Mouse (Mus musculus): ENCODE data around the gene Bdh1. TPM values are rescaled to one million over a fixed set of nuclear protein-coding genes. Genes with fewer than 3 reads are reported as not detected.

Bdh1 gene
- polyA plus RNA-seq, 1 experiment from 2014 or later: 10.8 TPM

DNA sequence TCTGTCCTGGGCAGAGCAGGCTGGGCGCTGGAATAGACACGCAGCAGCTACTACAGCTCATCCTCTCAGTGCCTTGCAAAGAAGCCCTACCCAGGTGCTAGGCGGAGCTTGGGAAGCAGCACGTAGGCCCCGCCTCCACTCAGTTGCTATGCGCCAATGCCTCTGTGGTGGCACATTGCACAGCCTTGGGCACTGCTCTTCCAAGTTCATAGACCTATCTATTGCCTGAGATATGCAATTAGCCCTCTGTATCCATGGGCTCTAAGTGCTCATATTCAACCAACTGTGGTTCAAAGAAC, 85.3 kb downstream of the Bdh1 start:
- no peak for ATAC-seq (ENCODE audit: extremely low read depth, insufficient number of reproducible peaks, low FRiP score, low TSS enrichment)
- no peaks in the 10 kb centered on the region for H3K36me3 ChIP-seq
- no peaks in the 10 kb centered on the region for H3K9me3 ChIP-seq
- 0 out of 2 replicates have a peak overlapping the region, but pooled peaks have one; percentile 9 for H3K4me3 ChIP-seq
- H3K27ac ChIP-seq (replicated peaks): no peak overlapping the region
- peaks cover 42% of the 10 kb centered on the region for H3K4me1 ChIP-seq
- 24% methylated on average over 6 of the region's 6 CpGs for WGBS
- H3K27me3 ChIP-seq (replicated peaks): no peaks in the 10 kb centered on the region
- peak overlapping the region; percentile 66 for H3K4me2 ChIP-seq
- H3K9ac ChIP-seq: no peak overlapping the region

DNA sequence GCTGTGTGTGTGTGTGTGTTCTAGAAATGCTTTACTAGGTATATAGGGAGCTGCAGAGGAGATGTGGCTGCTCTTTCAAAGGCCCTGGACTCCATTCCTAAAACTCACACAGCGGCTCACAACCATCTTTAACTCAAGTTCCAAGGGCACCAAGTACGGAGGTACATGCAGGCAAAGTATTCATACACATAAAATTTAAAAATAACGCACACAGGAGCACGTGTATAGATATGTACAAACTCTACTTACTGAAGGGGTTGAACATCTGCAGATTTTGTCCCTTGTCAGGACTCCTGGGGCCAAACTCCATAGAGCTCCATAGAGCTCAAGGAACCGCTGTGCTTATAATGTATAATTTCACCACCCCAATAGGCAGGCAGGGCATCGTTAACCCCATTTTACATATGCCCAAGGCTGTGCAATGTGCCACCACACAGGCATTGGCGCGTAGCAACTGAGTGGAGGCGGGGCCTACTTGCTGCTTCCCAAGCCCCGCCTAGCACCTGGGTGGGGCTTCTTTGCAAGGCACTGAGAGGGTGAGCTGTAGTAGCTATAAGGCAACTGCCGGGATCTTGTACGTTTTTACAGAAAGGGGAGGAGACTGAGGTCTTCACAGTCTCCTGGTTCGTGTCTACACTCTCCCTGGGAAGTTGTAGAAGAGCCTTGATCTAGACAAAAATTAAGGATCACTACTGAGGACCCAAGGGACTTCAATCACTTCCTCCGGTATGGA, 85.9 kb downstream of the Bdh1 start:
- Histone ChIP-seq H3K36me3 (no peaks in the 10 kb centered on the region), H3K4me3 (no peak overlapping the region), H3K9me3 (no peaks in the 10 kb centered on the region), H3K9ac (no peak overlapping the region; the same call in 1 of the 2 replicates), H3K27ac (replicated peaks) (peak overlapping the region; percentile 85; the same call in 1 of the 2 replicates), H3K4me2 (peak overlapping the region; percentile 66), H3K4me1 (peaks cover 42% of the 10 kb centered on the region), H3K27me3 (replicated peaks) (no peaks in the 10 kb centered on the region)
- ATAC-seq (ENCODE audit: extremely low read depth, insufficient number of reproducible peaks, low FRiP score, low TSS enrichment): peak; percentile 38; the same call in 1 of the 2 replicates
- 35% methylated on average over 14 of the region's 14 CpGs for whole genome bisulfite sequencing

Other genes starting within 250 kb of the Bdh1 start
- gene Acap2, start 221.0 kb upstream of the Bdh1 start, polyA plus RNA-seq (2015; fragmentation: Nextera tagmentation; extraction: Ambion mirVana): 10.3 and 10.9 TPM in 2 replicates
- 92.6 and 93.3 TPM in 2 replicates for gene Ppp1r2, start 147.0 kb upstream of the Bdh1 start, polyA plus RNA-seq (2015; fragmentation: Nextera tagmentation; extraction: Ambion mirVana)
- 0.23 TPM in 1 of 2 replicates, not detected in the other for gene Apod, start 107.5 kb upstream of the Bdh1 start, polyA plus RNA-seq (2015; fragmentation: Nextera tagmentation; extraction: Ambion mirVana)
- 12.4 and 13.2 TPM in 2 replicates for gene Dlg1, start 241.2 kb downstream of the Bdh1 start, polyA plus RNA-seq (2015; fragmentation: Nextera tagmentation; extraction: Ambion mirVana)

All from heart, embryonic 13.5 days (tissue).